Mouse (Mus musculus): ENCODE data around the gene Gm28490. TPM values are rescaled to one million over a fixed set of nuclear protein-coding genes. Genes with fewer than 3 reads are reported as not detected.

The Gm28490 gene
- not detected in 2 replicates for polyA plus RNA-seq (2012; rRNA removed)

DNA sequence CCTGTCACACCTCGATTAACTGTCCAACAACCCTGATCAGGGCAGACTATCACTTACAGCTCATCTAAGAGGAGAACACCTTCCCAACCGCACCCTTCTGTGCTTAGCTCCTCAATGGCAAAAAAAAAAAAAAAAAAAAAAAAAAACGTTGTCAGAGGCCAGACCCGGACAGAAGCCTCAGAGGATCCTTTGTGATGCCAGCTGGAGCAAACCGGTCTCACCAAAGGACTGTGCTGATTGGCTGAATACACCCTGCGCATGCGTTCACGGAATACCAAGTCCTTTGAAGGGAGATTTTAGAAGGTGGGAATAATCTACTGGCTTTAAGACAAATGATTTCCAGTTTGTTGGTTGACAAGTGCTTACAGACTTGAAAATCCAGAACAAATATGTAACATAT, at the start of gene Gm28490:
Gene Gm28490, minus strand, starts transcription at position 101 of the 400 bp plus-strand sequence.

Measured in liver, embryonic 18 days (tissue).